Mouse (Mus musculus): ENCODE results near the gene Avl9. TPM values are rescaled to one million over a fixed set of nuclear protein-coding genes. Genes with fewer than 3 reads are reported as not detected.

Avl9 gene
- polyA plus RNA-seq, 1 experiment from 2014 or later: 13.5 TPM

DNA sequence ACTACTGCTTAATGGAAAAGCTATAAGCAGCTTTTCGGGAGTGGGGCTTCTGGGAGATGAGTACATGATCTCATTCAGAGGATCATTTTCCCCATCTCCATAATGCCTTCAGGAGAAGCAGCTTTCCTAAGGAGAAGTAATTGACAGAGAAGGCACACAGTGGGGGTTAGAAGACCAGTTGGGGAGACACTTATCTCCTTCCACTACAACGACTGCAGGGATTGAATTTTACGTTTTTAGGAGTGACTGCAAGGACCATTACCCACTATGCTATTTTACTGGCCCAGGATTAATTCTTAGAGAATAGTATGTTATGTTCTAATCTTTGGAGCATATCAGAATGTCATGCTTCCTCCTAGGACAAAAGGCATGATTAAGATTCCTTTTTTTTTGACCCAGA, 6.2 kb downstream of the Avl9 start:
- Histone ChIP-seq H3K4me2 (ENCODE audit: low read depth, low read length) (no peak overlapping the region), H3K4me3 (replicated peaks; ENCODE audit: low read length) (no peak overlapping the region), H3K9ac (ENCODE audit: low read length) (no peak overlapping the region), H3K9me3 (replicated peaks; ENCODE audit: control insufficient read depth, low read length) (no peaks in the 10 kb centered on the region), H3K36me3 (ENCODE audit: control insufficient read depth, insufficient read depth, low read length) (peaks cover 6% of the 10 kb centered on the region), H3K4me1 (ENCODE audit: control insufficient read depth, insufficient read depth, low read length) (peaks cover 3% of the 10 kb centered on the region), H3K27me3 (ENCODE audit: control insufficient read depth, insufficient read depth, low read length) (no peaks in the 10 kb centered on the region), H3K27ac (ENCODE audit: low read length) (no peak overlapping the region)
- 58% methylated on average over 3 of the region's 3 CpGs for WGBS
- ATAC-seq (ENCODE audit: insufficient read depth, low FRiP score): no peak

DNA sequence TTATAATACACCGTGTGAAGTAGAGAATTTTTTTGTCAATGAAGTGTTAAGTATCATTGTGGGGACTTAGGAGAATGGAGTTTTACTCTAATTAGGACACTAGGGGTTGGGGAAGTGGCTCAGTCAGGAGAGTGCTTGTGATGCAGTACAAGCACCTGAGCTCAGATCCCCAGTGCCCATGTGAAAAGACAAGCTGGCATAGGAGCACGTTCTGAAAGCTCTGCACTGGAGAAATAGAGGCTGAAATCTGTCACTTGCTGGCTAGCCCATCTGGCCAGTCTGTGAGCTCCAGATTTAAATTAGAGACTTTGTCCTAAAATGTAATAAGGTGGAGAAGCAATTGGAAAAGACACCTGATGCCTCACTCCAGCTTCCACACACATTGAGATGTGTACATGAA, 17.8 kb downstream of the Avl9 start:
- no peak overlapping the region for H3K4me3 ChIP-seq (replicated peaks; ENCODE audit: low read length)
- no peak for ATAC-seq (ENCODE audit: insufficient read depth, low FRiP score)
- H3K27me3 ChIP-seq (ENCODE audit: control insufficient read depth, insufficient read depth, low read length): no peaks in the 10 kb centered on the region
- no peaks in the 10 kb centered on the region for H3K4me1 ChIP-seq (ENCODE audit: control insufficient read depth, insufficient read depth, low read length)
- H3K9ac ChIP-seq (ENCODE audit: low read length): no peak overlapping the region
- no peak overlapping the region for H3K27ac ChIP-seq (ENCODE audit: low read length)
- no peak overlapping the region for H3K4me2 ChIP-seq (ENCODE audit: low read depth, low read length)
- 86% methylated on average over 2 of the region's 2 CpGs for WGBS
- H3K36me3 ChIP-seq (ENCODE audit: control insufficient read depth, insufficient read depth, low read length): peaks cover 17% of the 10 kb centered on the region
- H3K9me3 ChIP-seq (replicated peaks; ENCODE audit: control insufficient read depth, low read length): no peaks in the 10 kb centered on the region

DNA sequence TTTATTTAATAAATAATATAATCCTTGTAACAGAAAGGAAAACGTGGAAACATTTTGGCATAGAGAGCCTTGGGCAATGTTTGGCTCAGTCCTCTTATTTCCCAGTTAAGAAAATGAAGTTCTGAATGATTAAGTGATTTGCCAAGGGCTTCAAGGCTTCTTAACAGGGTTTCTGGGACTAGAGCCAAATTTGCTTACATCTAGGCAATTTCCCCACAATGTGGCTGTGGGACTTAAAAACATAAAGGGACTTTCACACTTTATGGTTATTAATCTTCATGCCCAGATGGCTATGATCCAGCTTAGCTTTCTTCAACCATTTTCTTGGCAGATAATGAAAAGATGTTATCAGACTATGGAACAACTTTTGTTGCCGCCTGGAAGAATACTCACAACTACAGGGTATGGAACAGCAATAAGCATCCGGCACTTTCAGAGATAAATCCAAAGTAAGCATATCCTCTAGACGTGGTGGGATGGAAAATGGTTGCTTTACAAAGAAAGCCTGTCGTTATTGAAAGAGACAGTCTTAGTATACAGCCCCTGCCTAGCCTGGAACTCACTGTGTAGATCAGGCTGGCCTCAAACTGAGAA, 31.3 kb downstream of the Avl9 start:
- Histone ChIP-seq H3K4me1 (ENCODE audit: control insufficient read depth, insufficient read depth, low read length) (no peaks in the 10 kb centered on the region), H3K36me3 (ENCODE audit: control insufficient read depth, insufficient read depth, low read length) (peaks cover 7% of the 10 kb centered on the region; the same call in 1 of the 2 replicates), H3K4me3 (replicated peaks; ENCODE audit: low read length) (no peak overlapping the region), H3K27ac (ENCODE audit: low read length) (no peak overlapping the region), H3K4me2 (ENCODE audit: low read depth, low read length) (no peak overlapping the region), H3K27me3 (ENCODE audit: control insufficient read depth, insufficient read depth, low read length) (no peaks in the 10 kb centered on the region), H3K9me3 (replicated peaks; ENCODE audit: control insufficient read depth, low read length) (no peaks in the 10 kb centered on the region), H3K9ac (ENCODE audit: low read length) (no peak overlapping the region)
- ATAC-seq (ENCODE audit: insufficient read depth, low FRiP score): no peak
- WGBS: 59% methylated on average over 5 of the region's 5 CpGs

- no peaks in the 10 kb centered on the region for H3K9me3 ChIP-seq (replicated peaks; ENCODE audit: control insufficient read depth, low read length)
- H3K4me1 ChIP-seq (ENCODE audit: control insufficient read depth, insufficient read depth, low read length): no peaks in the 10 kb centered on the region
- H3K4me3 ChIP-seq (replicated peaks; ENCODE audit: low read length): no peak overlapping the region
- 89% methylated on average over 3 of the region's 3 CpGs for WGBS
- H3K9ac ChIP-seq (ENCODE audit: low read length): no peak overlapping the region
- no peak overlapping the region for H3K27ac ChIP-seq (ENCODE audit: low read length)
- ATAC-seq (ENCODE audit: insufficient read depth, low FRiP score): no peak
- no peaks in the 10 kb centered on the region for H3K27me3 ChIP-seq (ENCODE audit: control insufficient read depth, insufficient read depth, low read length)
- H3K36me3 ChIP-seq (ENCODE audit: control insufficient read depth, insufficient read depth, low read length): peaks cover 10% of the 10 kb centered on the region
- no peak overlapping the region for H3K4me2 ChIP-seq (ENCODE audit: low read depth, low read length)
Observed at GRCm38 (mm10) chr6:56753719-56754118, 39.0 kb downstream of the Avl9 start.

GRCm38 (mm10) chr6:56756117-56756516, 41.4 kb downstream of the Avl9 start:
- no peaks in the 10 kb centered on the region for H3K9me3 ChIP-seq (replicated peaks; ENCODE audit: control insufficient read depth, low read length)
- no peak overlapping the region for H3K27ac ChIP-seq (ENCODE audit: low read length)
- H3K4me2 ChIP-seq (ENCODE audit: low read depth, low read length): no peak overlapping the region
- no peak for ATAC-seq (ENCODE audit: insufficient read depth, low FRiP score)
- WGBS: 86% methylated on average over 1 of the region's 1 CpGs
- H3K4me1 ChIP-seq (ENCODE audit: control insufficient read depth, insufficient read depth, low read length): no peaks in the 10 kb centered on the region
- H3K27me3 ChIP-seq (ENCODE audit: control insufficient read depth, insufficient read depth, low read length): no peaks in the 10 kb centered on the region
- H3K36me3 ChIP-seq (ENCODE audit: control insufficient read depth, insufficient read depth, low read length): peaks cover 10% of the 10 kb centered on the region
- H3K9ac ChIP-seq (ENCODE audit: low read length): no peak overlapping the region
- H3K4me3 ChIP-seq (replicated peaks; ENCODE audit: low read length): no peak overlapping the region

GRCm38 (mm10) chr6:56759324-56759723, 44.6 kb downstream of the Avl9 start:
- Histone ChIP-seq H3K36me3 (ENCODE audit: control insufficient read depth, insufficient read depth, low read length) (peaks cover 5% of the 10 kb centered on the region; the same call in 1 of the 2 replicates), H3K27ac (ENCODE audit: low read length) (no peak overlapping the region), H3K9me3 (replicated peaks; ENCODE audit: control insufficient read depth, low read length) (no peaks in the 10 kb centered on the region), H3K27me3 (ENCODE audit: control insufficient read depth, insufficient read depth, low read length) (no peaks in the 10 kb centered on the region), H3K9ac (ENCODE audit: low read length) (no peak overlapping the region), H3K4me1 (ENCODE audit: control insufficient read depth, insufficient read depth, low read length) (no peaks in the 10 kb centered on the region), H3K4me3 (replicated peaks; ENCODE audit: low read length) (no peak overlapping the region), H3K4me2 (ENCODE audit: low read depth, low read length) (no peak overlapping the region)
- 82% methylated on average over 1 of the region's 1 CpGs for WGBS
- ATAC-seq (ENCODE audit: insufficient read depth, low FRiP score): no peak

DNA sequence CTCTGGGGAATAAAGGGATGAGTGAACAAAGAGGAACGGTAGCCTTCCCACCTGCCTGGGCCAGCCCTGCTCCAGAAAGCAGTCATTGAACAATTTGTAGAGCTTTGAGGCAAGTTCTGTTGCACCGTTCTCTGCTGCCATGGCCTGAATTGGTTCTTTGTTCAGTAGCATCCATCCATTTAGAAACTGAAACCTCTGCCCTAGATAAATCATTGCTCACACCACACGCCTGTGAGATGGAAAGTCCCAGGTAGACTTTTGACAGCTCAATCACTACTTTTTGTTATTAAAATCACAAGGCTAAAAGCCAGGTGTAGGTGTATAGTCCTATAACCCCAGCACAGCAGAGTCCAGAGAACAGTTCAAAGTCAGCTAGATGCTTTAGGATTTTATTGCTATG, 50.6 kb downstream of the Avl9 start:
- Histone ChIP-seq H3K36me3 (ENCODE audit: control insufficient read depth, insufficient read depth, low read length) (no peaks in the 10 kb centered on the region), H3K9me3 (replicated peaks; ENCODE audit: control insufficient read depth, low read length) (no peaks in the 10 kb centered on the region), H3K9ac (ENCODE audit: low read length) (no peak overlapping the region), H3K27me3 (ENCODE audit: control insufficient read depth, insufficient read depth, low read length) (no peaks in the 10 kb centered on the region), H3K27ac (ENCODE audit: low read length) (no peak overlapping the region), H3K4me1 (ENCODE audit: control insufficient read depth, insufficient read depth, low read length) (no peaks in the 10 kb centered on the region), H3K4me2 (ENCODE audit: low read depth, low read length) (no peak overlapping the region), H3K4me3 (replicated peaks; ENCODE audit: low read length) (no peak overlapping the region)
- ATAC-seq (ENCODE audit: insufficient read depth, low FRiP score): no peak
- 75% methylated on average over 3 of the region's 3 CpGs for WGBS

GRCm38 (mm10) chr6:56765696-56766095, 51.0 kb downstream of the Avl9 start:
- Histone ChIP-seq H3K9me3 (replicated peaks; ENCODE audit: control insufficient read depth, low read length) (no peaks in the 10 kb centered on the region), H3K9ac (ENCODE audit: low read length) (no peak overlapping the region), H3K27me3 (ENCODE audit: control insufficient read depth, insufficient read depth, low read length) (no peaks in the 10 kb centered on the region), H3K27ac (ENCODE audit: low read length) (no peak overlapping the region), H3K36me3 (ENCODE audit: control insufficient read depth, insufficient read depth, low read length) (no peaks in the 10 kb centered on the region), H3K4me2 (ENCODE audit: low read depth, low read length) (no peak overlapping the region), H3K4me1 (ENCODE audit: control insufficient read depth, insufficient read depth, low read length) (no peaks in the 10 kb centered on the region), H3K4me3 (replicated peaks; ENCODE audit: low read length) (no peak overlapping the region)
- ATAC-seq (ENCODE audit: insufficient read depth, low FRiP score): no peak
- 86% methylated on average over 4 of the region's 4 CpGs for WGBS

DNA sequence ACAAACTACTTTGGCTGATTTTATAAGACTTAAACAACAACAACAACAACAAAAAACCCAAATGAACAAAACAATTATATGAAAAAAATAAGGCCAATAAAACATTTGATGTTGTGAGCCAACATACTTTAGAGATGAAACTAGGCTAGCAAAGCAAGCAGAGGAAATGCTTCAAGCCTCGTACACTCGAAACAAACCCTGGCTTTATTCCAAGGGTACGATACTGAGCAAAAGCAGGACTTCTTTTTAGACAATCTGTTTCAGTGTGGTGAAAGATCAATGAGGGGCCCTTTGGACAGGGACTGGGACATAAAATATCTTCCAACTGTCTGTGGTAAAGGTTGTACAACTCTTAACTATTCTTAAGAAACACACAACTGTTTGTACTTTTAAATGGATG, 61.1 kb downstream of the Avl9 start:
- no peak overlapping the region for H3K27ac ChIP-seq (ENCODE audit: low read length)
- WGBS: 40% methylated on average over 3 of the region's 3 CpGs
- H3K27me3 ChIP-seq (ENCODE audit: control insufficient read depth, insufficient read depth, low read length): no peaks in the 10 kb centered on the region
- H3K9me3 ChIP-seq (replicated peaks; ENCODE audit: control insufficient read depth, low read length): peaks cover 3% of the 10 kb centered on the region; the same call in 1 of the 2 replicates
- no peak for ATAC-seq (ENCODE audit: insufficient read depth, low FRiP score)
- H3K4me2 ChIP-seq (ENCODE audit: low read depth, low read length): no peak overlapping the region
- H3K36me3 ChIP-seq (ENCODE audit: control insufficient read depth, insufficient read depth, low read length): peaks cover 16% of the 10 kb centered on the region
- no peak overlapping the region for H3K4me3 ChIP-seq (replicated peaks; ENCODE audit: low read length)
- peaks cover 3% of the 10 kb centered on the region; the same call in 1 of the 2 replicates for H3K4me1 ChIP-seq (ENCODE audit: control insufficient read depth, insufficient read depth, low read length)
- H3K9ac ChIP-seq (ENCODE audit: low read length): no peak overlapping the region
